Mouse (Mus musculus) liver, adult 2 months (tissue): ENCODE measurements around the gene Gda. TPM values are rescaled to one million over a fixed set of nuclear protein-coding genes. Genes with fewer than 3 reads are reported as not detected.
A peak's percentile ranks its signal among the peaks of the same experiment; 100 is the strongest.

Experiments used
- DNase-seq: peaks from one replicate; pipeline ENCODE4 v3.0.0-alpha.2; 2011; ENCODE audit warnings: low read depth, low spot score; ENCODE audit errors: extremely low read depth
- H3K27ac ChIP-seq: fragments of 200-500 bp; replicated peaks from 2 replicates; pipeline ENCODE4 v1.5.1; 2012; ENCODE audit warnings: low read depth, mild to moderate bottlenecking, control low read depth, inconsistent platforms, low read length; ENCODE audit not compliant: insufficient read depth
- H3K27me3 ChIP-seq: fragments of 200-500 bp; 2 replicates; pipeline ENCODE4 v1.6.1; 2012; ENCODE audit warnings: mild to moderate bottlenecking, moderate library complexity, low read length, inconsistent platforms; ENCODE audit not compliant: control insufficient read depth, insufficient read depth
- H3K36me3 ChIP-seq: fragments of 200-500 bp; 2 replicates; pipeline ENCODE4 v1.6.1; 2012; ENCODE audit warnings: low read length, inconsistent platforms; ENCODE audit not compliant: control insufficient read depth, insufficient read depth
- H3K4me1 ChIP-seq: fragments of 200-500 bp; 2 replicates; pipeline ENCODE4 v1.6.1; 2011; ENCODE audit warnings: low read length; ENCODE audit not compliant: control insufficient read depth, insufficient read depth
- H3K4me3 ChIP-seq: fragments of 200-500 bp; 2 replicates; pipeline ENCODE4 v1.5.1; 2011; ENCODE audit warnings: low read depth, mild to moderate bottlenecking, control low read depth, low read length, moderate library complexity; ENCODE audit not compliant: insufficient read depth
- H3K79me2 ChIP-seq: fragments of 200-500 bp; 2 replicates; pipeline ENCODE4 v1.6.1; 2012; ENCODE audit warnings: inconsistent platforms, mild to moderate bottlenecking, low read length, moderate library complexity; ENCODE audit not compliant: control insufficient read depth, insufficient read depth
- H3K9ac ChIP-seq: fragments of 200-500 bp; 2 replicates; pipeline ENCODE4 v1.6.1; 2012; ENCODE audit warnings: low read depth, mild to moderate bottlenecking, control low read depth, inconsistent platforms, low read length
- CTCF ChIP-seq: fragments of 200-500 bp; IDR thresholded peaks from 2 replicates; pipeline ENCODE4 v1.5.1; 2011; ENCODE audit warnings: low read depth, low read length, control low read depth
- POLR2A ChIP-seq: fragments of 200-500 bp; IDR thresholded peaks from 2 replicates; pipeline ENCODE4 v1.6.1; 2011; ENCODE audit warnings: low read length, control low read depth; ENCODE audit not compliant: insufficient read depth; ENCODE audit errors: extremely low read depth
- WGBS: fragments of 180-500 bp; shearing (Covaris S2); methylation state at CpG from one replicate; pipeline ENCODE4 v1.1.7; 2018; 5-methylcytosine and 5-hydroxymethylcytosine counted together
- polyA plus RNA-seq: library from polyadenylated mRNA; depleted of rRNA; stranded (reverse); fragments of >200 nt; gene quantifications from 2 replicates; pipeline ENCODE4 v1.2.3, GENCODE M21; 2012; rRNA removed
- total RNA-seq: library from RNA; depleted of rRNA; stranded (reverse); fragments of >200 nt; gene quantifications from 2 replicates; pipeline ENCODE4 v1.2.3, GENCODE M21; 2014; rRNA removed

Gene Gda
- 16.0 and 23.5 TPM in 2 replicates for total RNA-seq
- 3.8 and 4.7 TPM in 2 replicates for polyA plus RNA-seq

DNA sequence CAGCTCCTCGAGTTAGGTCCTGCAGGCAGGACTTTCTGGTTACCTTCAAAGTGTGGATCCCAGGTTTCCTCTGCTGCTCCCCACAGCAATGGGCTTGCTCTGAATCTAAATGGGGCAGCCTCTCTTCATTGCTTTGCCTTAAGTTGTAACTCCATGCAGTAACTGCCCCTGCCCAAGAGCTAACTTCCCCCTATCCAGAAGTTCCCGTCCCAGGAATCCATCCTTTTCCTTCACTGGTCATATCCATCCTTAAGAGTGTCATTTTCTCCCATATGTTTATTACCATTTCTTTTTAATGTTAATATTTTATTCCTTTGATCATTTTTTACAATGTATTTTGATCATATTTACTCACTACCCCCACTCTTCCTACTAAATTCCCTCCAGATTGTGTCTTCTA is at the start of gene Gda:
Gene Gda (minus strand): TSS at position 101 of the 400 bp plus-strand sequence.
- Histone ChIP-seq H3K27ac (peak within 1 kb of the TSS; percentile 95), H3K36me3 (no peaks in the 10 kb centered on the region), H3K4me1 (peaks cover 8% of the 10 kb centered on the region; the same call in 1 of the 2 replicates), H3K79me2 (peaks cover 8% of the 10 kb centered on the region; the same call in 1 of the 2 replicates), H3K9ac (peak within 1 kb of the TSS; percentile 93), H3K4me3 (peak within 1 kb of the TSS; percentile 85), H3K27me3 (no peaks in the 10 kb centered on the region)
- 46% methylated on average over 2 of the region's 2 CpGs for WGBS
- no peak for DNase-seq
- TF ChIP-seq CTCF (no peak), POLR2A (no peak)

DNA sequence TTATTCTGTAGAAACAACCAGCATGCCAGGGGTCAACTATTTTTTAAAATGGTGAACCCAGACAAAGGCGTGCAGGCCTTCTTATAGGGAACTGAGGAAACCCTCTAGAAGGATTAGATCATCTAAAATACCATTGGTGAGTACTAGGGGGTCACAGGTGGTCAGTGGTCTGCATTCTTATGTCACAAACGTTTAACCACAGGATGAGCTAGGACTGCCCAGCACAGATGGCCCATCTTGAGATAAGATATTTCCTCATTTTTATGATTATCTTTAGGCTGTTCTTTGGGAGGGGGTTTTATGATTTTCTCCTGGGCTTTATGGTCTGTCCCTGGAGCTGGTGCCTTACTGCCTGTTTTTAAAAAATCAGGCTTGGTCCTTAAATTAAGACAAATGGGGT is 47.0 kb upstream of the Gda start:
- TF ChIP-seq POLR2A (no peak), CTCF (no peak)
- Histone ChIP-seq H3K79me2 (no peaks in the 10 kb centered on the region), H3K27me3 (no peaks in the 10 kb centered on the region), H3K4me3 (no peak overlapping the region), H3K27ac (no peak overlapping the region), H3K36me3 (no peaks in the 10 kb centered on the region), H3K9ac (no peak overlapping the region), H3K4me1 (no peaks in the 10 kb centered on the region)
- DNase-seq, result no peak
- 76% methylated on average over 2 of the region's 2 CpGs for WGBS

DNA sequence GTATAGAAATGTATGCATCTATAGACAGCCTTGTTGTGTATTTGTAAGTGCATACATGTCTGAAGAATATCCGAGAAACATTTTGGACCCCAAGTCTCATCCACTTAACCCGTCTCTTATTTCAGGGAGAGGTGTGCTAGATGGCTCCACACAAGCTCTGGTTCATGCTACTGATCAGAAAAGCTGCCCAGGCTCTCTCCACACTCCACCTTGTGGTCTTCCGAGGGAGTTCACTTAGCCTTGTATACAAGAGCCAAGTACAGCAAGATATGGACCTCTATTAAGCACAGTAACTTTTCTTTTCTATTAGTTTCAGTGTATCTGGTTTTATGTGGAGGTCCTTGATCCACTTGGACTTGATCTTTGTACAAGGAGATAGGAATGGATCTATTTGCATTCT is 36.9 kb upstream of the Gda start:
- DNase-seq, result peak; percentile 74
- Histone ChIP-seq H3K27me3 (no peaks in the 10 kb centered on the region), H3K4me1 (peaks cover 8% of the 10 kb centered on the region), H3K4me3 (no peak overlapping the region), H3K9ac (no peak overlapping the region), H3K27ac (no peak overlapping the region), H3K36me3 (no peaks in the 10 kb centered on the region), H3K79me2 (no peaks in the 10 kb centered on the region)
- TF ChIP-seq CTCF (peak; percentile 69), POLR2A (no peak)
- 32% methylated on average over 3 of the region's 3 CpGs for WGBS

DNA sequence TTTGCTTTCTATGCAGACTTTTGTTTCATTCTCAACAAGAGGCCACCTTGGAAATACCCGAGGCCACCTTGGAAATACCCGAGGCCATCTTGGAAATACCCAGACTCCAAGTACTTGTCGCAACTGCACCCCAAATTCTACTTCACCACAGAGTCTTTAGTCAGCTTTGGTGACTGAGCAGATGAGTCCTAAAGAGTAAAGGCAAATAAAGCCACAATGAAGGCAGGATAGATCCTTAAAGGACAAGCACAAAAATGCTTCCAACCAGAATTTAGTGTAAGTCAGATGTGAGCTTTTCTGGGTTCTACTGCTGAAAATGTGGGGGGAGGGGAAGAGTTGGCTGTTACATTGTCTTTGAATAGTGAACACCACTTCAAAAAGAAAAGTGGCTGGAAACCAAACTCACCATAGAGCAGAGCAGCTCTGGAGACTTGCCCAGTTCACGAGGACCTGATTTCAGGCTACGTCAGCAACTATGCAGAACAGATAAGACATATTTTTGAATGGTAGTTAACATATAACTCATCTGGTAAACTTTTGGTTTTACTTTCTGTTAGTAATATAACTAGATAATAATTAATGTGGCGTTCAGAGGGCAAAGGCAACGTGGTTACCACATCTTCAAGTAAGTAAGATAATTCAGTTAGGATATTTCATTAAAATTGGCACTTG is 34.5 kb upstream of the Gda start:
- Histone ChIP-seq H3K27me3 (no peaks in the 10 kb centered on the region), H3K9ac (no peak overlapping the region), H3K4me3 (no peak overlapping the region), H3K27ac (0 out of 2 replicates have a peak overlapping the region, but pooled peaks have one; percentile 23), H3K79me2 (no peaks in the 10 kb centered on the region), H3K4me1 (peaks cover 9% of the 10 kb centered on the region), H3K36me3 (no peaks in the 10 kb centered on the region)
- WGBS, result 47% methylated on average over 7 of the region's 7 CpGs
- TF ChIP-seq POLR2A, result no peak
- no peak for TF ChIP-seq CTCF
- peak; percentile 85 for DNase-seq

DNA sequence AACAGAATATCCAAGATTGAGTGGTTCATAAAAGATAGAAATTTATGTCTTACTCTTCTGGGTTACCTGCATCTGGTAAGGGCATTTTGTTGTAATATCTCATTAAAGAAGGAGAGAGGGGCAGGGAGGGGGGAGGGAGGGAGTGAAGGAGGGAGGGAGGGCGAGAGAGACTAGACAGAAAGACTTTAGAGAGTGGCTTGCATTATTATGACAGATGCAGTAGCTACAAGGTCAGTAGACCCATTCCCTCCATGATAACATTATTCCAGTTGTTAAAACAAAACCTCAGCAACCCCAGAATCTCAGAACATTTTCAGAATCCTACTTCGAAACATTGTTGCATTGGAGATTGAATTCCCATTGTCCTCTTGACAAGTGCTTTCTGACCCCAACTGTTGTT is 33.9 kb upstream of the Gda start:
- H3K36me3 ChIP-seq, result no peaks in the 10 kb centered on the region
- TF ChIP-seq POLR2A, result no peak
- no peak for TF ChIP-seq CTCF
- H3K9ac ChIP-seq, result no peak overlapping the region
- 90% methylated on average over 2 of the region's 2 CpGs for WGBS
- DNase-seq, result no peak
- no peaks in the 10 kb centered on the region for H3K79me2 ChIP-seq
- H3K27ac ChIP-seq, result no peak overlapping the region
- no peak overlapping the region for H3K4me3 ChIP-seq
- no peaks in the 10 kb centered on the region for H3K27me3 ChIP-seq
- peaks cover 9% of the 10 kb centered on the region for H3K4me1 ChIP-seq

DNA sequence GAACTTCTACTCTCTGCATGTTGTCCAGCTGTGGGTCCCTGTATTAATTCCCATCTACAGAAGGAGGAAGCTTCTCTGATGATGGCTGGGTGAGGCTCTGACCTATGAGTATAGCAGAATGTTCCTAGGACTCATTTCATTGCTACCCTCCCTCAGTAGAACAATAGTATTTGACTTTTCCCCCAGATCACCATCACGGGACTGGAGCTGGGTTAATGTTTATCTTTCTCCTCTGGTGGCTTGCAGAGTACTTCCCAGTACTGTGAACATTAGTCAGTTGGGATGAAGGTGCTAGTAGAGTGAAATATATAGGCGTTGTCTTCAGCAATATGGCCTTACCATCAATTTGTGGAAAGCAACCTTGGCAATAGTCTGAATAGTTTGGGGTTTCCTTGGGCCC is 31.5 kb upstream of the Gda start:
- no peak overlapping the region for H3K27ac ChIP-seq
- TF ChIP-seq CTCF (no peak), POLR2A (no peak)
- 23% methylated on average over 2 of the region's 2 CpGs for WGBS
- no peaks in the 10 kb centered on the region for H3K27me3 ChIP-seq
- no peaks in the 10 kb centered on the region for H3K36me3 ChIP-seq
- H3K79me2 ChIP-seq, result no peaks in the 10 kb centered on the region
- peaks cover 9% of the 10 kb centered on the region for H3K4me1 ChIP-seq
- H3K4me3 ChIP-seq, result no peak overlapping the region
- peak; percentile 71 for DNase-seq
- no peak overlapping the region for H3K9ac ChIP-seq
